Mouse (Mus musculus) cerebellum, postnatal 10 days (tissue): ENCODE data around the gene Plppr2.

Experiments used
- DNase-seq, 2 experiments: peaks; one replicate each; pipeline ENCODE4 v3.0.0; 2021; ENCODE audit warnings: mixed read lengths in 2 of 2

Plppr2 gene

DNA sequence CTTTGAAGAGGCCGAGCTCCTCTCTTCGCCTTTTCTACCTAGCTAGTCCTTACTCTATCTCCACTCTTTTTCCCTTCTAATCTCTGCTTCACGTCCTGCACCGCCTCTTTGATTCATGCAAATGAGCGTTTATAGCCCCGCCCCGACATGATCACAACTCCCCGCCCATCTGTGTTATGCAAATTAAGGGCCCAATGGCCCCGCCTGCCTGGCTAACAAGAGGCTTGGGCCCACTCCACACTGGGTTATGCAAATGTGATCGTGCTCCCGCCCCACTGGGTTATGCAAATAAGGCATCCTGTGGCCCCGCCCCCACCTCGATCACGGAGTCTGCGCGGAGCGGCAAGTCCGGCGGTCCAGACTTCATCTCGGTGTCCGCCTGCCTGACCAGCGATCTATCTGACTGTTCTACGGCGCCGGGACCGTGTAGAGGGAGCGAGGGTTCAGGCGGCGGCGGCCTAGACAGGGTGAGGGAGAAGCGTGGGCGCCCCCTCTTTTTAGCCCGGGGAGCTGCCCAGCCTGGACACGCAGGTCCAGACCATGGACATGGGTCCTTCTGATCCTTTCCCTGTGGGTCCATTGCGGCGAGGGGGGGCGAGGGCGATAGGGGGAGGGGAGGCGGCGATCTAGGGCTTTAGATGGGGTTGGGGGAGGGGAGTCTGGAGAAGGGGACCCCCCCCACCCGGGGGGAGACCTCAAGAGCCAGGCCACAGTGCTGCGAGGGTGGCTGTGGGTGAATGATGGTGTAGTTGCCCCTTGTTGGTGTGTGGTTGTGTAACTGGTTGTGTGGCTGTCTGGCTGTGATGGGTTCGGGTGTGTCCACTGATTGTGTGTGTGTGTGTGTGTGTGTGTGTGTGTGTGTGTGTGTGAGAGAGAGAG lies at the start of gene Plppr2:
TSS of gene Plppr2 (plus strand) at position 342 of the 879 bp plus-strand sequence.
- DNase-seq = peak; percentile 100

DNA sequence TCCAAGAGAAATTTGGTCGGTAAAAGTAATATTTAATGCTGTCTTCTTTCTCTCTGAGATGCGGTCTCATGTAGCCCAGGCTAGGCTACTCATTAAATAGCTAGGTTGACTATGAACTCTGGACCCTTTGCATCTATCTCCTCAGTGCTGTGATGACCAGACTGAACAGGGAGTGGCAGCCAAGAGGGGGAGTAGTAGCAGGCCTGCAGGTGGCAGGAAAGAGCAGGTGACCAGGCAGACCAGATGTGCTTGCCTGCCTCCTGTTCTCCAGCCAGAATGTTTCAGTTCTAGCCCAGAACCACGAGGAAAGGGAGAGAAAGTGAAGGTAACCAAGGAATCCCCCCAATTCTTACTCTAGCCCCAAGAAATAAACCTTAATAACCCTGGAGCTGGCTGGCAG lies 47.6 kb upstream of the Plppr2 start:
- DNase-seq = no peak

DNA sequence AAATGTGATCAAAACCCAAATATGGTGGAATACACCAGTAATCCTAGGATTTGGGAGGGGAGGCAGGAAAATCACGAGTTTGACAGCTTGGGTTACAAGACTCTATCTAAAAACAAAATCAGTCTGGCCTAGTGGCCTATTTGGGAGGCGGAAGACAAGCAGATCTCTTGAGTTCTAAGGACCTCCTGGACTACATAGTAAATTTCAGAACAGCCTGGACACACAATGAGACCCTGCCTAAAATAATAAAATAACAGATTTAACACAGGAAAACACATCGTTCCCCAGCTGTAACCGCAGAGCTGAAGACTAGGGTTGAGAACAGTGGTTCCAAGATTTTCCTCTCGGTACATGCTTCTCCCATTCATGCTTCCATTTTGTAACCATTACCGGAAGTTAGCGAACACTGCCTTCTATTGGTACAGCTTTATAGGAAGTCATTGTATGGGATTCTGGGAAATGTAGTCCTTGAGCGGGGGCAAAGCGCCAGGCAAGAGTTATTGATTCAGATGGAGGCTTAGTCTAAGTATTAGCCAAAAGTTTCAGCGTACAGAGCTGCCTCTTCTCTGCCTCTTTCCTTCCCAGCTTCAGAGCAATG lies 35.5 kb upstream of the Plppr2 start:
- DNase-seq = peak; percentile 84 to 88

DNA sequence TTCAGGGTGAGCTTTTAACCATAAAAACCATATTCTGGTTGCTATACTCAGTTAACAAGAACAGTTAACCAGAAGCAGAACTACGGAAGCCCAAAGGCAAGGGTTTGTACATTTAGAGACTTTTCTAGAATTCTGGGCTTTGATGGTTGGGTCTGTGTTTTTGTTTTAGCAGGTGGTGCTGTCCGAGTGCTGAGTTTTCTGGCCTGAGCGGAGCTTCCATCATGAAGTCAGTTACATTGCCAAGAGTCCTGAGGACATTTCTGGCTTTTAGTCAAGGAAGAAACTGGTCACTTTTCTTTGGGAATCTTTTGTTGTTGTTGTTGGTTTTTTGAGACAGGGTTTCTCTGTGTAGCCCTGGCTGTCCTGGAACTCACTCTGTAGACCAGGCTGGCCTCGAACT lies 32.8 kb upstream of the Plppr2 start:
- no peak for DNase-seq

DNA sequence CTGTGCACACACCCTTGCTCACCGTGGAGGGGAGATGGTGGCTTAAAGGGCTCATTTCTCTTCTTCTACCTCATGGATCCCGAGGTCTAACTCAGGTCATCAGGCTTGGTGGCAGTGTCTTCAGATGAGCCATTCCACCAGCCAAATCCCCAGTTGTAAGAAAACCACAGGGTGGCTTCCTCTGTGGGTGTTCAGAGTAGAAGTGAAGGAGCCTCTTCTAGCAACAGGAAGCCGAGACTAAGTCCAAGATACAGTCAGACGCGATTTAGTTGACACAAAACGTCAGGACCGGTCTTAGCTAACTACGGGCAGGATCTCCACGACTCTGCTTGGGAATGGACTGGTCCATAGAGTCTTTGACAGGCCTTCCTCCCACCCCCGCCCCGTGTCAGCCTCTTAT lies 28.6 kb upstream of the Plppr2 start:
- DNase-seq = no peak

DNA sequence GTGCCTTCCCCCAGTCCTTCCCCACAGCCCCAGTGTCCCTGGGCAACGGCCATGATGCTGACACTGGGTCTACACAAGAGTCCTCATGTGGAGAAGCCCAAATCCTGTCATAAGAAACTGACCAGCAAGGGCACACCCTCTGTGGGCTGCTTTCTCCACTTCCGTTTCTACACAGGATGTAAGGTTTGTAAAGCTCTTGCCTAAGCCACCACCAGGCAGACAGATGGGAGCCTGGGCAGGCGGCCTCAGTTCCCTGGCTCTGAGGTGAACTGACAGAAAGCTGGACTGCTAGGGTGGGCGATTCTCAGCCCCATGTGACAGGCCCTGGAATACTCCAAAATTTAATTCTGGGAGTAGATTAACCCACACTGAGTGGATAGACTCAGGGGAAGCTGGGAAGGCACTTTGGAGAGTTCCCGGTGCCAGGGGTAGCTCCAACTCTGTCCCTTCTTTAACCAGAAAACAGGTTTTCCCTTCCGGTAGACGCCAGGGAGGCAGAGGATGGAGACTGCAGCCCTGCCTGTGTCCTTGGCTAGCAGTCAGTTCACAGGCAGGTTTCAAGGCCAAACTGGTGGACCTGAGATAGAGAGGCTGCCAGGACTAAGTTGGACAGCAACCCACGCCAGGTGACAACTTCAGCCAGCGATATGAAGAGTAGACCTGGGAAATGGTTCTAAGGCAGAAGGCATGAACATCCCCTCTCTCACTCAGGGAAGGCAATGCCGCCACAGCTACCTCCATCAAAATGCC lies 27.2 kb upstream of the Plppr2 start:
- peak; percentile 60 to 68 for DNase-seq

DNA sequence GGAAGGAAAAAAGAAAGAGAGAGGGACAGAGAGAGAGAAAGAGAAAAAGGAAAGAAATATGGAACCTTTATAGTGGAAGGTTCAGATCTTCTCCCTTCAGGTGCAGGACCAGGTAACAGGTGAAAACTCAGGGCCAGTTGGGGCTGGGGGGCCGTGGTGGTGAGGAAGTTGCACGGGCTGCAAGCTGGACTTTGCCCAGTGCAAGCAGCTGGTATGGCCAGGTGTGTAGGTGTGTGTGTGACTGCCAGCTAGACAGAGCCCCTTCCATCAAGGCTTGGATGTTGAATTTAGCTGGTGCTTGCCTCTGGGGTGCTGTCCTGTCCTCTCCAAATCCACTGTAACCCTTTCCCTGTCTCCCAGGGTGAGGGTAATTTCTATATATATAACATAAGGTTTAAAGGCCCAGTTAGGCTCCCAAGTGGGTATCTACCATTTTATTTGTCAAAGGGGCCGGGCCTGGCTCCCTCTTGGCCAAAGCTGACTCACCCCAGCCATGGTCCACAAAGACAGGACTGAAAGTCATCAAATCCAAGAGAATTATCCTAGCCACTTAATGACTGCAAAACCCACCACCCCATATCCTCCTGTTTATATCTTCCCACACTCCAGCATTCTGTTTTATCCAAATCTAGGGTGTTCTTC lies 19.9 kb upstream of the Plppr2 start:
- peak in 1 of 2 experiments; percentile 42 for DNase-seq

DNA sequence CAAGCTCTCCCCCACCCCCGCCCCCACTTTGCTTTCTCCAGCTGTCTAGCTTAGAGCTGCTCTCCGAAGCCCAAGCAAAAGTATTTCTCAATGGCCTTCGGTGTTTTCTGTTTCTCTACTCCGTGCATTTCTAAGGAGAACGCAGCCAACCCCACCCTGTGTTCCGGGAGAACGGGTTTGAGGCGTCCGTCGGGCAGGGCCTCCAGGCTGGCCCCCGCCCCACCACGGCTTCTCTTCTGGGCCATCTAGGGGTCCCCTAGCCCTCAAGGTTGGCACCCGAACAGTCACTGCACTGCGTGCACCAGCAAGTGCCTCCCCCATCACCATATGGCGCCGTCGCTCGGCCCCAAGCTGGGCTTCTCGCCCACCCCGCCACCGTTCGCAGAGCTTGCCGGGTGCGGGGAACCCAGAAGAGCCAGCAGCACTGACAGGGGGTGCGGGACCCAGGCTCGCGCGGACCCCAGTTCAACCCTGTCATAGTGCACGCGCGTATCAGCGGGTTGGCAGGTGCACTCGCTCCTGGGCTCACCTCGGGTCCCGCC lies 19.3 kb upstream of the Plppr2 start:
- peak; percentile 85 to 86 for DNase-seq

DNA sequence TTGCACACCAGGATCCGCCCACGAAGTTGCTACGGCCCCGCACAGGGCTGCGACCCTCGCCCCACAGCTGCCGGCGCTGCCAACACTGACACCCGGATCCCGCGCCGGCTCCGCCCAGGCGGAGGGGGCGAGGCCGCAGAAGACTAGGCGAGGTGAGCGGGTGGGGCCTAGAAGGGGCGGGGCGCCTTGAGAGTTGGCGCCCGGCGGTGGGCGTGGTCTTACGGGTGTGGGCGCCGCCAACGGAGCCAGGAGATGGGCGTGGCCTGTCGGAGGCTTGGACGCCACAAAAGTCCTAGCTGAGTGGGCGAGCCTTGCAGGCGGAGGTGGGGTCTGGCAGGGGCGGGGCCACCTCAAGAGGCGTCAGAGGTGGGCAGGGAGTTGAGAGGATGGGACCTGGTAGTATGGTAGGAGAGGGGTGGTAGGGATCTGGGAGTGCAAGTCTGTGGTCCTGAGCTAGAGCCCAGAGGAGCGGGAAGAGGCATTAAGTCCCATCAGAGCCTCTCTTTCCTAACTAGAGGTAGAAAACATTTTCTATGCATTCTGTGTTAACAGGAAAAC lies 18.7 kb upstream of the Plppr2 start, which contains the start of gene Rab3d:
TSS of gene Rab3d (minus strand) at position 158 of the 558 bp plus-strand sequence.
- DNase-seq = peak; percentile 99

DNA sequence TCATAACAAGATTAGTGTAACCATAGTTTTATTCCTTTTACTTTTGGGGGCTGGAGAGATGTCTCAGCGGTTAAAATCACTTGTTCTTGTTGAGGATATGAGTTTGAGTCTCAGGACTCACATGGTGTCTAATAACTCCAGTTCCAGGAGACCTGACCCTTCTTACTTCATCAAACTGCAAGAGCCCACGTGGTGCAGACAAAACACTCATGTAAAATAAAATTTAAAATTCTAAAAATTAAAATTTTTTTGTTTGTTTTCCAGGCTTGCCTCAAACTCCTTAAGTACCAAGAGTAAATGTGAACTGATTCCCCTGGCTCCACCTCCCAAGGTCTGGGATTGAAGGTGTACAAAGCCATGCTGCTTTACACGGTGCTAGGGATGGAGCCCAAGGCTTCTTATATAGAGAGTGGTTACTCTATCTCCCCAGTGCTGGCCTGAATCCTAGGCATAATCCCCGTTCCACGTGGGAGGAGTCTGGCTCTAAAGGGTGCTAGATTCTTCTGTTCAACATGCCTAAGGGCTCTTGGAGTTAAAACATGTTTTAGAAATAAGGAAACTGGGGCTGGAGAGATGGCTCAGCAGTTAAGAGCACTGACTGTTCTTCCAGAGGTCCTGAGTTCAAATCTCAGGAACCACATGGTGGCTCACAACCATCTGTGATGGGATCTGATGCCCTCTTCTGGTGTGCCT lies 18.0 kb upstream of the Plppr2 start:
- no peak for DNase-seq

DNA sequence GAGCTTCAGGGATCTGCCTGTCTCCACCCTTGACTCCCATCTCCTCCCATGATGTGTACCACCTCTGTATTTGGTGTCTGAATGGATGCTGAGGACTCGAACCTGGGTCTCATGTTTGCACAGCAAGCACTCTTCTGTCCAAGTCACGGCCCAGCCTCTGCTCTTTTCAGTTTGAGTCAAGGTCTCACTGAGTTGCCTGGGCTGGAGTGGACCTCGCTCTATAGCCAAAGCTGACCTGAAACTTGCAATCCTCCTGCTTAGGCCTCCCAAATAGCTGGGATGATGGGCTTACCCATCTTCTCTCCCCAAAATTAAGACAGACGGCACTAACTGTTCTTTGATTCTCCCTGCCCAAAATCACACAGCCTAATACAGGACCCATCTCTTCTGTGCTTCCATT lies 13.8 kb upstream of the Plppr2 start:
- no peak for DNase-seq

DNA sequence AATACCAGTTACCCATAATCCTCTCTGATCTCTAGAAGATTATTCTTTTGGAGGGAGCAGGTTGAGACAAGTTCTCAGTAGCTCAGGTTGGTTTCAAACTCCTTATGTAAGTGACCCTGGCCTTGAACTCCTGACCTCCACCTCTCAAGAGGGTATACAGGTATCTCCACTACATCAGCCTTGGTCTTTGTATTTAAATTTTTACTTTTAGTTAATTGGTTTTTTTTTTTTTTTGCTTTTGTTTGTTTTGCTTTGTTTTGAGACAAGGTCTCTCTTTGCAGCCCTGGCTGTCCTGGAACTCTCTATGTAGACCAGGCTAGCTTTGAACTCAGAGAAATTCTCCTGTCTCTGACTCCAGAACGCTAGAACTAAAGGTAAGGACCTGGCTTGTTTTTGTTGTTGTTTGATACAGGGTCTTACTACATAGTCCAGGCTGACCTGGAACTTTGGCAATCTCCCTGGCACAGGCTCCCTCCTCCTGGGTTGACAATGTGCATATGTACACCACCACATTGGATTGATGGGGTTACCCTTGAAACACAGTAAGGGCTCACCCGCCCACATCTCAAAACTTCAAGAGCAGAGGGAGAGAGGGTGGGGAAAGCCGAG lies 13.2 kb upstream of the Plppr2 start:
- no peak for DNase-seq

DNA sequence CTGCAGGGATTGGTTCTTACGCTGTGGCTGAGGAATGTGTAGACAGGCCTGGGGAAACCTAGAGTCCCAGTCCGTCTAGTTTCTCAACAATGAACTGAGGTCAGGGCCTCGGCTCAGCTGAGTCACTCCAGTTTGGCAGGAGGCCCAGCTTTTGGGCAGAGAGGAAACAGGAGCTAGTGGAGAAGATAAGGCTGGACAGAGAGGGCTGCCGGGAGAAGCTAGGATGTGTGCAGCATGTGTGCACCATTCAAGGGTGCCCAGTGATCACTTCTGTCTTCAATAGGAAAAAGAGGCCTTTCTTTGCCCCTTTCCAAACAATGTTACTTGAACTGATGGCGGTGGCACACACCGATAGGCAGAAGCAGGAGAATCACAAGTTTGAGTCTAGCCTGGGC lies 12.7 kb upstream of the Plppr2 start:
- peak in 1 of 2 experiments; percentile 54 for DNase-seq

DNA sequence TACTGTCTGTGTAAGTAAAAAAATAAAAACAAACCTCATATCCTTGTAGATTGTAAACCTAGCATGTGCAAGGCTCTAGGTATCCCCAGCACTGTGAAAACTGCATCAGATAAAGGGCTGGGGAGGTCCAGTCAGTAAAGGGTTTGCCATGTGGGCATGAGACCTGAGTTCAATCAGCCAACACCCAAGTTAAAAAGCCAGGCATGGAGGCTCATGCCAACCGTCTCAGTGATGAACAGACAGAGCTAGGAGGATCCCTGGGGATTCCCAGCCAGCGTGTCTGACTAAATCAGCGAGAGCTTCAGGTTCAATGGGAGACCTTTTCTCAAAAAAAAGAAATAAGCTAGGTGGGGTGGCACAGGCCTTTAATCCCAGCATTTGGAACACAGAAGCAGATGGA lies 11.8 kb upstream of the Plppr2 start:
- DNase-seq = no peak

DNA sequence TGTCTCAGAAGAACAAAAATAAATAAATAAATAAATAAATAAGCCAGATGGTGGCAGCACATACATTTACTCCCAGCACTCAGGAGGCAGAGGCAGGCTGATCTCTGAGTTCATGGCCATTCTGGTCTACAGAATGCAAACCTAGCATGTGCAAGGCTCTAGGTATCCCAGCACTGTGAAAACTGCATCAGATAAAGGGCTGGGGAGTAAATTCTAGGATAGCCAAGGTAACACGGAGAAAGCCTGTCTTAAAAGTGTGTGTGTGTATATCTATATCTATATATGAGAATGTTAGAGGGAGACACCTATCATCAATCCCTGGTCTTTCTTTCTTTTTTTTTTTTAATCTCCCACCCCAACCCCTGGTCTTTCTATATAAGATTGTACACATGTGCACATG lies 11.3 kb upstream of the Plppr2 start:
- DNase-seq = no peak

DNA sequence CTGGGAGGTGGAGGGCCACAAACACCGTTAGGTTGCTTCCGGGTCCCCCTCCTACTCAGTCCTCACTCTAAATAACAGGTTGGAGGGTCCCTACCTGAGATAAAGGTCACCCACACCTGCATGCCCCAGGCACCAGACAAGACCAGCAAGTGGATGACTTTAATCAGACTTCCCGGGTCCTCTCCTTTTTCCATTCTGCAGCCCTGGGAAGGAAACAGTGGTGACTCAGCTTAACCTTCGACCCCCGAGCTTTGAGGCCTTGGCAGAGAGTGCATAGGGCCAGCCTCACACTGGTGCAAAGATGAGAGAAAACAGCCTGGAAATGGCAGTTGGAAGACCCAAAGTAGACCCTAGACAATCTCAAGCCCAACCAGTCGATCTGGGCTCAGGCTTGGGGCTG lies 10.7 kb upstream of the Plppr2 start:
- DNase-seq = no peak

DNA sequence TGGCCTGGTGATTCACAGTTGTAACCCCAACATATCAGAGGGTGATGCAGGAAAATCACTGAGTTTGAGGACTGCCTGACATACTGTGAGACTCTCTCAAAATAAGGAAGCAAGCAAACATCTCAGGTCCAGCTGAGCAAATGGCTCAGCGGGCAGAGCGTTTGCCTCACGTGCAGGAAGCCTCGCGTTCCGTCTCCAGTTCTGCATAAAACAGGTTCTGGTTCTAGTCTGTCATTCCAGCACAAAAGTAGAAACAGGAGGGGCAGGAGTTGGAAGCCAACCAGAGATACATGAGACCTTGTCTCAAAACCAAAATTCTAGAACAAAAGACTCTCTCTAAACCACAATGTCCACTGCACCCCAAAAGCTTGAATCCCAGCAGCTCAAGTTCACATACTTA lies 10.0 kb upstream of the Plppr2 start:
- no peak for DNase-seq

DNA sequence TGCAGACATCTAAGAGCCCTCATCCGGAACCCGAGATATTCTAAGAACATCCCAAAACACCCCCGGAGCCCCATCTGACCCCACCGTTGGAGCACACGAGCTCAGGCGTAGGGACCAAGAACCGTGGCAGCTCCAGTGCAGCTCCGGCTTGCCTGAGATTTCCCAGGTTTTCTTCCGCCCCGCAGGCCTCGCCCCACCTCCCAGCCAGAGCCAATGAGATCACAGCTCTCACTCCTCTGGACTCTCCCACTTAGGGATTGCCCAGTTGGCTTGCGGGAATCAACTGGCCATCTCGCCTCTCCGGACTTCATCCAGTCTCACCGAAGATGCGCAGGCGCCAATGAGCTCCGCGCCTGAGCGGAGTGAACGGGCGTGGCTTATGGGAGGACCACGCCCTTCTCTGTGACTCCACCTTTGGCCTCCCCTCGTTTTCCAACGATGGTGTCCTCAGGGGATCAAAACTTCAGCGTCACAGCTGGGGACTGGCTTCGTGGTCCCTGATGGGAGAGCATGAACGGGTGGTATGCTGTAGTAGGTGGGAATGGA lies 9.6 kb upstream of the Plppr2 start, which contains the start of the genes Ccdc159 and Tmem205:
TSS of gene Ccdc159 (plus strand) at position 264 of the 546 bp plus-strand sequence.
TSS of gene Tmem205 (minus strand) at position 349 of the 546 bp plus-strand sequence.
- peak; percentile 92 to 95 for DNase-seq

DNA sequence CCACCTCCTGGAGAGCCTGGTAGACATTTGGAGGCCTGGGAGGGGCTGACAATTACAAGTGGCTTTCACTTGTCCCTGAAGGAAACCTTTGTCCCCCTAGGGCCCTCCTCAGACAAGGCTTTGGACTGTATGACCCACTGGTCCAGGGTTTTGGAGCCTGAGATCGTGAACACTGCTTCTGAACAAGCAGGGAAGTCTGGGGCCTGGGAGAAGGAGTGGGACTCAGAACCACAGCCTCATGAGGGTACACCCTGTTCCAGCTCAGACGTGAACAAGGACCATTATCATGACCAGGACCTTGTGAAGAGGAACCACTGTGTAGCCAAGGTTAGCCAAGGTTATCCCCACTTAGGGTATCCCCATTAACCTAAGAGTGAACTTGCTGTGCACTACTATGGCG lies 7.6 kb upstream of the Plppr2 start:
- no peak for DNase-seq

DNA sequence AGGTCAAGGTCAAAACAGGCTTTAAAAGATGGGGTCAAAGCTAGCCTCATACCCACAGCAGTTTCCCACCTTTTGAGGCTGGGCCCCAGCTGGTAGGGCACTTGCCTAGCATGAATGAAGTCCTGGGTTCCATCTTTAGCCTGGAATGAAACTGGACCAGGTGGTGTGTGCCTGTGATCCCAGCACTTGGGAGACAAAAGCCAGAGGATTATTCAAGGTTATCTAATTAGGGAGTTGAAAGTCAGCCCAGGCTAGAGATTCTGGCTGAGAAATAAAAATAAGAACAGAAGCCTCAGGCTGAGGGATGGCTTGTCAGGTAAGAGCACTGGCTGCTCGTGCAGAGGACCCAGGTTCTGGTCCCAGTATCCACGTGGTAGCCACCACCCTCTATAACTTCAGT lies 4.8 kb upstream of the Plppr2 start:
- DNase-seq = no peak
